Mouse (Mus musculus) liver, postnatal 0 days (tissue): ENCODE measurements at regions not wholly inside any gene's neighbourhood (a gene's known extent, or its start where the extent isn't known, plus 50 kb on each side); places are given as distances from the start of the nearest gene placed in this dataset. TPM values are rescaled to one million over a fixed set of nuclear protein-coding genes. Genes with fewer than 3 reads are reported as not detected.

Source experiments
- ATAC-seq: fragments of 200-750 bp; cut with Nextera tagmentation; 2 replicates; pipeline ENCODE4 v1.8.0; 2017; ENCODE audit warnings: mild to moderate bottlenecking, moderate library complexity
- DNase-seq: peaks from one replicate; pipeline ENCODE4 v3.0.0-alpha.2; 2016
- H3K27ac ChIP-seq: fragments of 300-500 bp; sonication (generic); 2 replicates; pipeline ENCODE4 v1.5.1; 2014; ENCODE audit warnings: antibody characterized with exemption, moderate library complexity, mild to moderate bottlenecking, low read depth
- H3K27me3 ChIP-seq: fragments of 300-500 bp; sonication (generic); 2 replicates; pipeline ENCODE4 v1.6.1; 2014; ENCODE audit warnings: low read length, control low read depth, mixed read lengths; ENCODE audit not compliant: insufficient read depth
- H3K36me3 ChIP-seq: fragments of 300-500 bp; sonication (generic); replicated peaks from 2 replicates; pipeline ENCODE4 v1.6.1; 2014; ENCODE audit warnings: mild to moderate bottlenecking, control low read depth, low read length, moderate library complexity, mixed read lengths; ENCODE audit not compliant: insufficient read depth
- H3K4me1 ChIP-seq: fragments of 300-500 bp; sonication (generic); 2 replicates; pipeline ENCODE4 v1.6.1; 2014; ENCODE audit warnings: antibody characterized with exemption, mild to moderate bottlenecking, control low read depth; ENCODE audit not compliant: insufficient read depth
- H3K4me2 ChIP-seq: fragments of 300-500 bp; sonication (generic); 2 replicates; pipeline ENCODE4 v1.6.1; 2014; ENCODE audit warnings: low read depth, mild to moderate bottlenecking, low read length, moderate library complexity, mixed read lengths
- H3K4me3 ChIP-seq: fragments of 300-500 bp; sonication (generic); 2 replicates; pipeline ENCODE4 v1.5.1; 2014; ENCODE audit warnings: low read depth, low read length
- H3K9ac ChIP-seq: fragments of 300-500 bp; sonication (generic); replicated peaks from 2 replicates; pipeline ENCODE4 v1.6.1; 2014; ENCODE audit warnings: mild to moderate bottlenecking, moderate library complexity
- H3K9me3 ChIP-seq: fragments of 300-500 bp; sonication (generic); 2 replicates; pipeline ENCODE4 v1.6.1; 2016; ENCODE audit warnings: mild to moderate bottlenecking, control low read depth, low read length, mixed read lengths
- CTCF ChIP-seq: sonication (generic); IDR thresholded peaks from 2 replicates; pipeline ENCODE4 v1.5.1; 2016; ENCODE audit warnings: antibody characterized with exemption, low read depth
- EP300 ChIP-seq: IDR thresholded peaks from 2 replicates; pipeline ENCODE4 v1.6.1; 2016; ENCODE audit warnings: antibody characterized with exemption, low read depth, mild to moderate bottlenecking
- WGBS: fragments of 180-500 bp; shearing (Covaris S2); extraction: QIAGEN DNeasy Blood & Tissue Kit; methylation state at CpG from one replicate; pipeline ENCODE4 v1.1.7; 2014; ENCODE audit not compliant: insufficient replicate concordance; 5-methylcytosine and 5-hydroxymethylcytosine counted together
- microRNA-seq: library from miRNA; unstranded; fragments of <30 nt; microRNA quantifications from one replicate; pipeline ENCODE4, GENCODE M21; 2016

- no peak for DNase-seq
- TF ChIP-seq EP300 (no peak), CTCF (no peak)
- Histone ChIP-seq H3K27ac (no peak overlapping the region), H3K27me3 (no peaks in the 10 kb centered on the region), H3K9me3 (no peaks in the 10 kb centered on the region), H3K4me2 (no peak overlapping the region), H3K4me3 (no peak overlapping the region), H3K9ac (no peak overlapping the region), H3K4me1 (no peaks in the 10 kb centered on the region), H3K36me3 (peaks cover 41% of the 10 kb centered on the region)
- ATAC-seq: no peak
- 84% methylated on average over 13 of the region's 13 CpGs for WGBS
Measured at GRCm38 (mm10) chr13:119351346-119351745, 77.1 kb upstream of the Paip1 start.

DNA sequence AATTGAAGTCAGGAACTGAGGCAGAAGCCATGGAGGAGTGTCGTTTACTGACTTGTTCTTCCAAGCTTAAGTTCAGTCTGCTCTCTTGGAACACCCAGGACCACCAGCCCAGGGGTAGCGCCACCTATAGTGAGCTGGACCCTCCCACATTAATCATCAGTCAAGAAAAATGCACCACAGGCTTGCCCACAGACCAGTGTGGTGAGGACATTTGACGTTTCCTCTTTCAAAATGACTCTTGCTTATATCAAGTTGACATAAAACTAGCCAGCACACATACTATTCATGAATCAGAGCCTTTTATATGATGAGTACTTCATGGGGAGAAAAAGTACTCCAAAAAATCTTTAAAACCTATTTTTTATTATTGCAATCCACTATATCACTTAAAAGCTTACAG is 69.7 kb upstream of the Paip1 start:
- no peaks in the 10 kb centered on the region for H3K9me3 ChIP-seq
- ATAC-seq: no peak
- no peaks in the 10 kb centered on the region for H3K4me1 ChIP-seq
- H3K36me3 ChIP-seq: peaks cover 48% of the 10 kb centered on the region
- WGBS: 75% methylated on average over 3 of the region's 3 CpGs
- no peaks in the 10 kb centered on the region for H3K27me3 ChIP-seq
- no peak overlapping the region for H3K9ac ChIP-seq
- H3K4me3 ChIP-seq: no peak overlapping the region
- H3K4me2 ChIP-seq: no peak overlapping the region
- TF ChIP-seq EP300 (no peak), CTCF (no peak)
- no peak for DNase-seq
- no peak overlapping the region for H3K27ac ChIP-seq

DNA sequence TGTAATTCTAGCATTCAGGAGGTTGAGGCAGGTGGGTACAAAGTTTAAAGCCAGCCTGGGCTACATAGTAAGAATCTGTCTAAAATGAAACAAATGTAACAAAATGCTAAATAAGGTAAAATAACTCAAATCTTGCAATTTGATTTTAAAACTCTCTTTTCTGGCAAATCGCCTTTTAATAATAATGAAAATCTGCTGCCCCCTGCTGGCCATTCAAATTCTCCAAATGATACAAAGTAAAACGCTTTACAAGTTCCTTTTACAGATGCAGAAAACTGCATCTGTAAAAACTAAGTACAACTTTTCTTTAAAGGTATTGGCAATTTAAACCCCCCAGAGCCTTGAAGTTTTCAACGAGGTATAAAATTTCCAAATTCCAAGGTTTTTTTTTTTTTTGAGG is 65.0 kb upstream of the Paip1 start:
- no peaks in the 10 kb centered on the region for H3K4me1 ChIP-seq
- no peaks in the 10 kb centered on the region for H3K27me3 ChIP-seq
- 47% methylated on average over 3 of the region's 3 CpGs for WGBS
- no peak overlapping the region for H3K4me3 ChIP-seq
- no peaks in the 10 kb centered on the region for H3K9me3 ChIP-seq
- no peak for ATAC-seq
- H3K4me2 ChIP-seq: no peak overlapping the region
- DNase-seq: peak; percentile 31
- H3K9ac ChIP-seq: no peak overlapping the region
- peak; percentile 58 for TF ChIP-seq CTCF
- TF ChIP-seq EP300: no peak
- no peak overlapping the region for H3K27ac ChIP-seq
- H3K36me3 ChIP-seq: peaks cover 28% of the 10 kb centered on the region

- TF ChIP-seq EP300 (no peak), CTCF (no peak)
- Histone ChIP-seq H3K27ac (no peak overlapping the region), H3K4me3 (no peak overlapping the region), H3K36me3 (peaks cover 36% of the 10 kb centered on the region), H3K4me2 (no peak overlapping the region), H3K9ac (no peak overlapping the region), H3K4me1 (no peaks in the 10 kb centered on the region), H3K9me3 (no peaks in the 10 kb centered on the region), H3K27me3 (no peaks in the 10 kb centered on the region)
- ATAC-seq: no peak
- 83% methylated on average over 5 of the region's 5 CpGs for WGBS
- DNase-seq: no peak
Measured at GRCm38 (mm10) chr13:119364160-119364559, 64.2 kb upstream of the Paip1 start.

DNA sequence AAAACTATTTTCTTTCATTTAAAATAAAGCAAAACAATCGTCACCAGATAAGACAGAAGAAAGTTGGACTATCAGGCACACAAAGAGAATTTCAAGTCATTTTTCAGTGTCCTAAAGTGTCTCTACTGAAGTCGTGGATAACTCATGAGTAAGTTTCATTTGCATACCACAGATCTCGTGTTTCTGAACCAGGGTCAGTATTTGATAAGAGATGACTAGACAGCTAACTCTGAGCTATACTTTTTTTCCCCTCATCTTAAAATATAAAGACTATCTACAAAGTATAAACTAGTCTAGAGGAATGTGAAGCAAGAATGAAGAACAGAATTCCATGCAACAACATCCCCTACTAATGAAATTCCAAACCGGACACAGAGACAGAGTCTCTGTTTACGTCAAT is 60.9 kb upstream of the Paip1 start:
- H3K9ac ChIP-seq: no peak overlapping the region
- ATAC-seq (no peak), DNase-seq (no peak)
- no peaks in the 10 kb centered on the region for H3K27me3 ChIP-seq
- H3K36me3 ChIP-seq: peaks cover 38% of the 10 kb centered on the region
- H3K4me1 ChIP-seq: no peaks in the 10 kb centered on the region
- 62% methylated on average over 5 of the region's 5 CpGs for WGBS
- H3K4me3 ChIP-seq: no peak overlapping the region
- TF ChIP-seq CTCF: no peak
- no peak for TF ChIP-seq EP300
- H3K4me2 ChIP-seq: no peak overlapping the region
- H3K9me3 ChIP-seq: no peaks in the 10 kb centered on the region
- no peak overlapping the region for H3K27ac ChIP-seq

DNA sequence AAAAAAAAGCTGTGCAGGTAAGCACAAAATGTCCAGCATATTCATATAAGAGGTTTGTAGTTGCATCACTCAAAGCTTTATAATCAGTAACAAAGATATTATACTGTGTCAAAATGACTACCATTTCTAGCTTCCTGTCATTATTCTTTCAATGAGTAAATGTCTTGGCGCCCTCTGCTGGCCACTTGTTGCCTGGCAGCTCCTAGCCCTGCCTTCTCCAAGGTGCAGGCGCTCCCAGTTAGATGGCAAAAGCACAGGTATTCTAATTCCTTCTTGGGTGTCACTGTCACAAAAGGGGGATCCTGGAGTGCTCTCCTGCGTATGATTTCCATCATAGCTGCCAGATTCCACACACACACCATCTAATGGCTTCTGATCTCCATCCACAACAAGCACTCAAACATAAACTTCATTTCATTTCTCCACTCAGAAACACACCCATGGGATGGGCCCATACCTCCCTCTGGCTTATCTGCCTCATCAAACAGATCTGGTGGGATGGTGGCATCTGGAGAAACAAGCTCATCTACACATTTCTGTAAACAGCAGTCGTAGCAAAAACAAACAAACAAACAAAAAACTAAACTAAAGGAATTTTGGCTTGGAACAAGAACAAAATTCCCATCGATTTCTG is 49.9 kb upstream of the Paip1 start:
- H3K9me3 ChIP-seq: no peaks in the 10 kb centered on the region
- TF ChIP-seq CTCF: peak; percentile 84
- TF ChIP-seq EP300: no peak
- DNase-seq: peak; percentile 83
- no peak overlapping the region for H3K4me2 ChIP-seq
- H3K27ac ChIP-seq: no peak overlapping the region
- WGBS: 47% methylated on average over 5 of the region's 5 CpGs
- no peaks in the 10 kb centered on the region for H3K27me3 ChIP-seq
- no peaks in the 10 kb centered on the region for H3K4me1 ChIP-seq
- H3K9ac ChIP-seq: no peak overlapping the region
- H3K36me3 ChIP-seq: peaks cover 24% of the 10 kb centered on the region
- H3K4me3 ChIP-seq: no peak overlapping the region
- ATAC-seq: peak; percentile 44

Small RNAs in the stretch of these regions (microRNA-seq; reads per million reads assigned to microRNA genes)
- not detected for gene Gm44488
